Mouse (Mus musculus): ENCODE results near the gene Nphp1.

Nphp1 gene

GRCm38 (mm10) chr2:127749376-127749775 is 39.3 kb downstream of the Nphp1 start:
- no peak for DNase-seq (ENCODE audit: low spot score in 2 of 2)

GRCm38 (mm10) chr2:127748316-127748715 is 40.4 kb downstream of the Nphp1 start:
- DNase-seq (ENCODE audit: low spot score in 2 of 2), result no peak

- DNase-seq (ENCODE audit: low spot score in 2 of 2), result no peak
Observed at GRCm38 (mm10) chr2:127742637-127743036, 46.1 kb downstream of the Nphp1 start.

GRCm38 (mm10) chr2:127740756-127741519 is 47.8 kb downstream of the Nphp1 start:
- DNase-seq (ENCODE audit: low spot score in 2 of 2), result no peak

GRCm38 (mm10) chr2:127737885-127738284 is 50.8 kb downstream of the Nphp1 start:
- no peak for DNase-seq (ENCODE audit: low spot score in 2 of 2)

GRCm38 (mm10) chr2:127736631-127737209 is 52.0 kb downstream of the Nphp1 start:
- DNase-seq (ENCODE audit: low spot score in 2 of 2), result no peak

GRCm38 (mm10) chr2:127735512-127736145 is 53.1 kb downstream of the Nphp1 start:
- no peak for DNase-seq (ENCODE audit: low spot score in 2 of 2)

- DNase-seq (ENCODE audit: low spot score in 2 of 2), result no peak
Observed at GRCm38 (mm10) chr2:127734889-127735288, 53.8 kb downstream of the Nphp1 start.

- no peak for DNase-seq (ENCODE audit: low spot score in 2 of 2)
Observed at GRCm38 (mm10) chr2:127730301-127730997, 58.2 kb downstream of the Nphp1 start.

- DNase-seq (ENCODE audit: low spot score in 2 of 2), result no peak
Observed at GRCm38 (mm10) chr2:127729671-127730070, 59.0 kb downstream of the Nphp1 start, which contains the start of gene Mall. Gene Mall, minus strand, starts transcription at chr2:127729932.

- no peak for DNase-seq (ENCODE audit: low spot score in 2 of 2)
Observed at GRCm38 (mm10) chr2:127728661-127729450, 59.8 kb downstream of the Nphp1 start.

- DNase-seq (ENCODE audit: low spot score in 2 of 2), result no peak
Observed at GRCm38 (mm10) chr2:127728146-127728545, 60.6 kb downstream of the Nphp1 start.

GRCm38 (mm10) chr2:127723193-127723592 is 65.5 kb downstream of the Nphp1 start:
- peak in 1 of 2 experiments; percentile 24 for DNase-seq (ENCODE audit: low spot score in 2 of 2)

- peak in 1 of 2 experiments; percentile 41 for DNase-seq (ENCODE audit: low spot score in 2 of 2)
Observed at GRCm38 (mm10) chr2:127722176-127722892, 66.4 kb downstream of the Nphp1 start.

GRCm38 (mm10) chr2:127718839-127719468 is 69.7 kb downstream of the Nphp1 start:
- DNase-seq (ENCODE audit: low spot score in 2 of 2), result peak in 1 of 2 experiments; percentile 44

- DNase-seq (ENCODE audit: low spot score in 2 of 2), result no peak
Observed at GRCm38 (mm10) chr2:127714726-127715125, 74.0 kb downstream of the Nphp1 start.

- DNase-seq (ENCODE audit: low spot score in 2 of 2), result no peak
Observed at GRCm38 (mm10) chr2:127708792-127709191, 79.9 kb downstream of the Nphp1 start.

- no peak for DNase-seq (ENCODE audit: low spot score in 2 of 2)
Observed at GRCm38 (mm10) chr2:127708060-127708459, 80.6 kb downstream of the Nphp1 start.

- no peak for DNase-seq (ENCODE audit: low spot score in 2 of 2)
Observed at GRCm38 (mm10) chr2:127705267-127705666, 83.4 kb downstream of the Nphp1 start.
